Mouse (Mus musculus) heart, adult 8-10 months (tissue): ENCODE measurements at regions not wholly inside any gene's neighbourhood (a gene's known extent, or its start where the extent isn't known, plus 50 kb on each side); places are given as distances from the start of the nearest gene placed in this dataset.
"Not testable (repeated sequence)": the region's sequence is repeated elsewhere in the genome, so short reads cannot be mapped to it uniquely, and the experiment has no call there.

Experiments
- DNase-seq: peaks from one replicate; pipeline ENCODE4 v3.0.0; 2022; ENCODE audit warnings: low spot score

- no peak for DNase-seq
Observed at GRCm38 (mm10) chr1:154018241-154018640, 118.2 kb upstream of the Teddm2 start.

GRCm38 (mm10) chr1:154024301-154024700, 124.3 kb upstream of the Teddm2 start:
- DNase-seq, result no peak

GRCm38 (mm10) chr1:154027303-154027702, 127.3 kb upstream of the Teddm2 start:
- DNase-seq, result peak; percentile 49

GRCm38 (mm10) chr1:154029826-154030225, 129.8 kb upstream of the Teddm2 start:
- no peak for DNase-seq

- peak; percentile 85 for DNase-seq
Observed at GRCm38 (mm10) chr1:154032669-154033099, 132.7 kb upstream of the Teddm2 start.

- DNase-seq, result peak; percentile 72
Observed at GRCm38 (mm10) chr1:154033958-154034606, 134.1 kb upstream of the Teddm2 start.

- no peak for DNase-seq
Observed at GRCm38 (mm10) chr1:154036729-154037270, 136.8 kb upstream of the Teddm2 start.

- peak; percentile 31 for DNase-seq
Observed at GRCm38 (mm10) chr1:154038241-154038640, 138.2 kb upstream of the Teddm2 start.

GRCm38 (mm10) chr1:154040907-154041306, 140.9 kb upstream of the Teddm2 start:
- DNase-seq, result no peak

GRCm38 (mm10) chr1:154042956-154043355, 142.9 kb upstream of the Teddm2 start:
- DNase-seq, result no peak

GRCm38 (mm10) chr1:154044712-154045111, 144.7 kb upstream of the Teddm2 start:
- no peak for DNase-seq

GRCm38 (mm10) chr1:154045951-154046350, 145.9 kb upstream of the Teddm2 start:
- DNase-seq, result no peak

- DNase-seq, result no peak
Observed at GRCm38 (mm10) chr1:154053641-154054040, 147.3 kb upstream of the Zfp648 start.

- peak; percentile 26 for DNase-seq
Observed at GRCm38 (mm10) chr1:154054874-154055273, 146.1 kb upstream of the Zfp648 start.

GRCm38 (mm10) chr1:154061397-154061796, 139.6 kb upstream of the Zfp648 start:
- not testable (repeated sequence) for DNase-seq

- DNase-seq, result no peak
Observed at GRCm38 (mm10) chr1:154061851-154062250, 139.1 kb upstream of the Zfp648 start.

GRCm38 (mm10) chr1:154062666-154063065, 138.3 kb upstream of the Zfp648 start:
- DNase-seq, result peak; percentile 32

GRCm38 (mm10) chr1:154064633-154065032, 136.4 kb upstream of the Zfp648 start:
- DNase-seq, result peak; percentile 19

GRCm38 (mm10) chr1:154065336-154066329, 135.4 kb upstream of the Zfp648 start:
- DNase-seq, result peak; percentile 76

GRCm38 (mm10) chr1:154067856-154068255, 133.1 kb upstream of the Zfp648 start:
- DNase-seq, result no peak

- no peak for DNase-seq
Observed at GRCm38 (mm10) chr1:154074270-154074669, 126.7 kb upstream of the Zfp648 start.
